Mouse (Mus musculus) lung, postnatal 0 days (tissue): ENCODE measurements around the gene Grap2.

Source experiments
- CTCF ChIP-seq: IDR thresholded peaks from 2 replicates; pipeline ENCODE4 v1.5.1; 2016; ENCODE audit warnings: antibody characterized with exemption, mild to moderate bottlenecking
- EP300 ChIP-seq: IDR thresholded peaks from 2 replicates; pipeline ENCODE4 v1.6.1; 2016; ENCODE audit warnings: antibody characterized with exemption, mild to moderate bottlenecking, control low read depth

GRCm38 (mm10) chr15:80658815-80659471 is 86.5 kb downstream of the Grap2 start:
- TF ChIP-seq CTCF (no peak), EP300 (no peak)
